Mouse (Mus musculus) kidney, adult 2 months (tissue): ENCODE measurements around the gene Syne3. TPM values are rescaled to one million over a fixed set of nuclear protein-coding genes. Genes with fewer than 3 reads are reported as not detected.
A peak's percentile ranks its signal among the peaks of the same experiment; 100 is the strongest.

Source experiments
- DNase-seq: peaks from one replicate; pipeline ENCODE4 v3.0.0; 2021
- H3K27ac ChIP-seq: fragments of 200-500 bp; 2 replicates; pipeline ENCODE4 v1.5.1; 2012; ENCODE audit warnings: low read depth, low read length, control low read depth, inconsistent platforms; ENCODE audit not compliant: insufficient read depth
- H3K27me3 ChIP-seq: fragments of 200-500 bp; replicated peaks from 2 replicates; pipeline ENCODE4 v1.6.1; 2012; ENCODE audit warnings: mild to moderate bottlenecking, moderate library complexity, low read length, inconsistent platforms; ENCODE audit not compliant: control insufficient read depth, insufficient read depth
- H3K36me3 ChIP-seq: fragments of 200-500 bp; 2 replicates; pipeline ENCODE4 v1.6.1; 2012; ENCODE audit warnings: mild to moderate bottlenecking, moderate library complexity, low read length, inconsistent platforms; ENCODE audit not compliant: control insufficient read depth, insufficient read depth
- H3K4me1 ChIP-seq: fragments of 200-500 bp; 2 replicates; pipeline ENCODE4 v1.6.1; 2011; ENCODE audit warnings: low read length; ENCODE audit not compliant: control insufficient read depth, insufficient read depth
- H3K4me3 ChIP-seq: fragments of 200-500 bp; 2 replicates; pipeline ENCODE4 v1.5.1; 2011; ENCODE audit warnings: mild to moderate bottlenecking, low read depth, low read length, control low read depth; ENCODE audit not compliant: insufficient read depth
- CTCF ChIP-seq: fragments of 200-500 bp; conservative IDR thresholded peaks from 2 replicates; pipeline ENCODE4 v1.5.1; 2011; ENCODE audit warnings: low read depth, mild to moderate bottlenecking, control low read depth, low read length, moderate library complexity, mixed read lengths; ENCODE audit not compliant: insufficient read depth, insufficient read length
- POLR2A ChIP-seq: fragments of 200-500 bp; IDR thresholded peaks from one replicate; pipeline ENCODE4 v1.6.1; 2011; ENCODE audit warnings: low read depth, low read length, control low read depth
- WGBS: fragments of 180-500 bp; shearing (Covaris S2); methylation state at CpG from one replicate; pipeline ENCODE4 v1.1.7; 2018; 5-methylcytosine and 5-hydroxymethylcytosine counted together
- polyA plus RNA-seq: library from polyadenylated mRNA; depleted of rRNA; stranded (reverse); fragments of >200 nt; gene quantifications from 2 replicates; pipeline ENCODE4 v1.2.3, GENCODE M21; 2012; rRNA removed

The Syne3 gene
- polyA plus RNA-seq: 2.7 and 3.1 TPM in 2 replicates

GRCm38 (mm10) chr12:105009370-105010212 is at the start of gene Syne3:
Gene Syne3, minus strand, starts transcription at chr12:105009809.
- peak; percentile 90 for DNase-seq
- peaks cover 21% of the 10 kb centered on the region; the same call in 1 of the 2 replicates for H3K4me1 ChIP-seq
- TF ChIP-seq POLR2A (no peak), CTCF (no peak)
- peak within 1 kb of the TSS; percentile 80 for H3K4me3 ChIP-seq
- under 1% methylated on average over 66 of the region's 66 CpGs for WGBS
- H3K27me3 ChIP-seq: no peaks in the 10 kb centered on the region
- H3K27ac ChIP-seq: peak within 1 kb of the TSS; percentile 89; the same call in 1 of the 2 replicates
- no peaks in the 10 kb centered on the region for H3K36me3 ChIP-seq

DNA sequence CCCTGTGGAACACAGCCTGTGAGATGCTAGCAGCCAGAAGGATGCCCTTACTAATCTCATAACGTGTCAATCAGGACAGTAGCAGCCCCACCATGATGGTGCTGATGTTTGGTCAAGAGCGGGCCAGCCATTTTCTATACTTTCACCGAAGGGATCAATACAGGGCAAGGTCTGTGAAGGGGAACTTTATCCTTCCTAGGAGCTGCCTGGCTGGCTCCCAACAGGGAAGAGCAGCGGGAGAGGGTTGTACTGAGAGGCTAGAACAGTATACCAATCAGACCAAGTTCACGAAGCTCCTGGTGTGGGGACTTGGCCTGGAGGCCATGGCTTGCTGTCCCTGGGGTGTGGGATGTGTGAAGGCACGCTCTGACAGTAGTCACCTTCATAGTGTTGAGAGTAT is 45.7 kb upstream of the Syne3 start:
- TF ChIP-seq POLR2A (no peak), CTCF (no peak)
- no peak overlapping the region for H3K4me3 ChIP-seq
- no peaks in the 10 kb centered on the region for H3K4me1 ChIP-seq
- WGBS: 86% methylated on average over 6 of the region's 6 CpGs
- H3K27me3 ChIP-seq: no peaks in the 10 kb centered on the region
- no peak for DNase-seq
- no peak overlapping the region for H3K27ac ChIP-seq
- no peaks in the 10 kb centered on the region for H3K36me3 ChIP-seq

- Histone ChIP-seq H3K27me3 (no peaks in the 10 kb centered on the region), H3K27ac (no peak overlapping the region), H3K4me3 (no peak overlapping the region), H3K36me3 (no peaks in the 10 kb centered on the region), H3K4me1 (no peaks in the 10 kb centered on the region)
- WGBS: 94% methylated on average over 15 of the region's 15 CpGs
- no peak for TF ChIP-seq POLR2A
- no peak for TF ChIP-seq CTCF
- no peak for DNase-seq
These were observed 44.4 kb upstream of the Syne3 start for GRCm38 (mm10) chr12:105054041-105054440.

GRCm38 (mm10) chr12:105050898-105051297 is 41.3 kb upstream of the Syne3 start:
- no peak overlapping the region for H3K27ac ChIP-seq
- TF ChIP-seq CTCF (peak; percentile 81), POLR2A (no peak)
- DNase-seq: peak; percentile 60

DNA sequence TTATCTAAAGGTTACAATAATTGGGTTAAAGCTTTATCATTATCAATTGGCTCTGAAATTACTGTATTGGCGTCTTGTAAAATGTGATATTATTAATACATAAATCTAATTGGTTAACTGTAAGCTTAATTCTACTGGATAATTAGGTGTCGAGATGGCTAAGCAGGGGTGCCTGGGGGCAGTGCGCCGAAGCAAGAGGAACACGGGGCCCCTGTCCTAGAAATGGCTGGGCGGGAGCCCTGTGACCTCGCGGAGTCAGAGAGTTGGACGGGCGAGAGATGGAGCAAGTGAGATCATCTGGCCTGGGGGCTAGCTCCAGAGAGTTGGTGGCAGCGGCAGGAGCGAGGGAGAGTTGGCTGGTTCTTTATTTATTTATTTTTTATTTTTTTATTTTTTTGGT is 40.2 kb upstream of the Syne3 start:
- 80% methylated on average over 12 of the region's 12 CpGs for WGBS
- TF ChIP-seq POLR2A: no peak
- TF ChIP-seq CTCF: no peak
- peaks cover 4% of the 10 kb centered on the region for H3K4me1 ChIP-seq

More at GRCm38 (mm10) chr12:105050898-105051297, 41.3 kb upstream of the Syne3 start:
- Histone ChIP-seq H3K27me3 (no peaks in the 10 kb centered on the region), H3K4me3 (no peak overlapping the region), H3K4me1 (no peaks in the 10 kb centered on the region), H3K36me3 (no peaks in the 10 kb centered on the region)
- WGBS: 8% methylated on average over 4 of the region's 4 CpGs

DNA sequence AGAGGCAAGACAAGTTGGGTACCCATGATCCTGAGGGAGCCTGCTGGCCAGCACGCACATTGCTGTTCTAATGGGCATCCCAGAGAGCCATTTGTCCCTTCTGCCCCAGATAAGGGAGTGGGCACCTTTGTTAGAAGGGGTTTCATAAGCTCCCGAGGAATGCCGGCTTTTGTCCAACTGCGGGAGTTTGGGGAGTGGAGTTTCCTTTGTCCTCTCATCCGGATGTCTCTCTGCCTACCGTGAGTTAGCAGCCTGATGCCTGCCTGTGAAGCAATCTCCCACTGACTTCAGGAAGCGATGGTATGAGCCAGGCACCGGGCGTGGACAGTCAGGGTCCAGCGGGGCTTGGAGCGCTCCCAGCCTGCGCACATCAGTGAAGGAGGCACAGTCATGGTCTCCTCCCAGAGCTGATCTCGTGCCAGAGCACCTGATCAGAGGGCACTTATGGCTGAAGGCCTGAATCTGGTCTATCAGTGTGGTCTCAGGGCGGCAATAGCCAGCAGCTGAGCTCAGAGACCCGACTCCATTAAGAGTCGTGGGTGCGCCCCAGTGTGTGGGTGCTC is 38.8 kb upstream of the Syne3 start:
- peaks cover 11% of the 10 kb centered on the region for H3K4me1 ChIP-seq
- no peaks in the 10 kb centered on the region for H3K36me3 ChIP-seq
- H3K27ac ChIP-seq: no peak overlapping the region
- no peak for TF ChIP-seq POLR2A
- TF ChIP-seq CTCF: no peak
- 54% methylated on average over 17 of the region's 17 CpGs for WGBS
- H3K27me3 ChIP-seq: no peaks in the 10 kb centered on the region
- H3K4me3 ChIP-seq: no peak overlapping the region
- DNase-seq: peak; percentile 36

More for the DNA sequence above, 40.2 kb upstream of the Syne3 start:
- H3K27me3 ChIP-seq: no peaks in the 10 kb centered on the region
- DNase-seq: no peak
- H3K27ac ChIP-seq: no peak overlapping the region
- no peak overlapping the region for H3K4me3 ChIP-seq
- no peaks in the 10 kb centered on the region for H3K36me3 ChIP-seq

GRCm38 (mm10) chr12:105044775-105045174 is 35.2 kb upstream of the Syne3 start:
- no peaks in the 10 kb centered on the region for H3K36me3 ChIP-seq
- H3K4me1 ChIP-seq: peaks cover 12% of the 10 kb centered on the region
- H3K27ac ChIP-seq: peak overlapping the region; percentile 68
- DNase-seq: peak; percentile 68
- TF ChIP-seq CTCF (no peak), POLR2A (no peak)
- no peaks in the 10 kb centered on the region for H3K27me3 ChIP-seq
- 57% methylated on average over 9 of the region's 9 CpGs for WGBS
- no peak overlapping the region for H3K4me3 ChIP-seq
